Mouse (Mus musculus) E14TG2a.4 (cell line): ENCODE results near the gene Per3.
"Not testable (repeated sequence)": the region's sequence is repeated elsewhere in the genome, so short reads cannot be mapped to it uniquely, and the experiment has no call there.

ENCODE experiments used
- H3K27me3 ChIP-seq: 2 replicates; pipeline ENCODE4 v1.6.1; 2014; ENCODE audit warnings: low read length, control low read depth; ENCODE audit not compliant: insufficient read depth
- H3K36me3 ChIP-seq: 2 replicates; pipeline ENCODE4 v1.6.1; 2014; ENCODE audit warnings: low read length, control low read depth; ENCODE audit not compliant: insufficient read depth
- H3K4me1 ChIP-seq: replicated peaks from 2 replicates; pipeline ENCODE4 v1.6.1; 2014; ENCODE audit warnings: low read depth, low read length, control low read depth
- H3K4me3 ChIP-seq: replicated peaks from 2 replicates; pipeline ENCODE4 v1.5.1; 2014; ENCODE audit warnings: mild to moderate bottlenecking, low read length
- H3K9me3 ChIP-seq: 2 replicates; pipeline ENCODE4 v1.6.1; 2014; ENCODE audit warnings: low read length, control low read depth
- CTCF ChIP-seq: conservative IDR thresholded peaks from 2 replicates; pipeline ENCODE4 v1.5.1; 2014; ENCODE audit warnings: low read length
- NANOG ChIP-seq: IDR thresholded peaks from 2 replicates; pipeline ENCODE4 v1.6.1; 2014; ENCODE audit warnings: borderline replicate concordance, low read length, mixed read lengths
- POU5F1 ChIP-seq: IDR thresholded peaks from 2 replicates; pipeline ENCODE4 v1.6.1; 2014; ENCODE audit warnings: low read length, borderline replicate concordance

The Per3 gene

DNA sequence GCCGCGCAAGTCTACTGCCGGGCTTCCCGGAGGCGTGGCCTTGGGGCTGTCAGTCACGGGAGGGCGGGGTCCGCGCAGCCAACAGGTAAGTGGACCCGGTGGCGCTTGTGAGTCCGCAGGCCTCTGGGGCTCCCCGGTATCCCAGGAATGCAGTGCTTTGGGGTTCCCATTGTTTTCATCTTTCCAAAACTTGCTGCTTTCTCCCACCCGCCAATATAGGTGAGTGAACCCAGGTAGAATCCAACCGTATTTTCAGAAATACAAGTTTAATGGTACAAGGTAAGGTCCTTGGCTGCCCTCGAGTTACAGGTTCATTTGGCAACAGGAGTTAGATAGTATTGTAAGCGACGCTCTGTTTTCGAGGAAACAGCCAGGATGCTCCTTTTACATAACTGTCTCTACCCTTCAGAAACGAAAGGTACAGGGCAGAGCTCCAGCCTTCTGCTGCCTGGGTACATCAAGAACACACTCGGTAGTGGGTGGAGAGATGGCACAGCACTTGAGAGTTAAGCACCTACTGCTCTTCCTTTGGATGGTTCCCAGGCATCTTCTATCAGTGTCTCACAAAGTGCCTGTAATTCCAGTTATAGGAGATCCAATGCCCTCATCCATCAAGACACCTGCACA, 592 bp upstream of the Per3 start:
- no peak for TF ChIP-seq POU5F1
- Histone ChIP-seq H3K36me3 (peaks cover 35% of the 10 kb centered on the region), H3K27me3 (peaks cover 11% of the 10 kb centered on the region), H3K4me3 (peak overlapping the region; percentile 84), H3K4me1 (peaks cover 26% of the 10 kb centered on the region), H3K9me3 (no peaks in the 10 kb centered on the region)

DNA sequence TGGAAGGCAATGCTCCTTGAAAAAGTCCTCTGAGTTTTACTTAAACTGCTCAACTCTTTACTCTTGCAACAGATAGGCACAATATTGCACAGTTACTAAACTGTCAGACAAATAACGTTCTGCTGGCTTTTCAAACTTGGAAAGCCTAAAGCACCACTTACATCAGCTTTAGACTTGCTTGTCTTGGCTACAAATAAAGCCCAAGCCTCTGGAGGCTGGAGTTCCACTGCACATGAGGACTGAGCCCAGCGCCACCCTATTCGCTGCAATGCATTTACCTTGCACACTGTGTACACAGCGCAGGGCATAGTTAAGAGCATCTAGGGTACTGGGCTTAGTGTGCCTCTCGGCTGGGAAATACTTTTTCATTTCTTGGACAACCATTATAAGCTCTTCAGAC, 1.2 kb downstream of the Per3 start:
- H3K9me3 ChIP-seq = no peaks in the 10 kb centered on the region
- H3K4me1 ChIP-seq = peaks cover 26% of the 10 kb centered on the region
- peaks cover 21% of the 10 kb centered on the region for H3K36me3 ChIP-seq
- no peak overlapping the region for H3K4me3 ChIP-seq
- peaks cover 11% of the 10 kb centered on the region for H3K27me3 ChIP-seq
- TF ChIP-seq NANOG (no peak), POU5F1 (no peak), CTCF (no peak)

DNA sequence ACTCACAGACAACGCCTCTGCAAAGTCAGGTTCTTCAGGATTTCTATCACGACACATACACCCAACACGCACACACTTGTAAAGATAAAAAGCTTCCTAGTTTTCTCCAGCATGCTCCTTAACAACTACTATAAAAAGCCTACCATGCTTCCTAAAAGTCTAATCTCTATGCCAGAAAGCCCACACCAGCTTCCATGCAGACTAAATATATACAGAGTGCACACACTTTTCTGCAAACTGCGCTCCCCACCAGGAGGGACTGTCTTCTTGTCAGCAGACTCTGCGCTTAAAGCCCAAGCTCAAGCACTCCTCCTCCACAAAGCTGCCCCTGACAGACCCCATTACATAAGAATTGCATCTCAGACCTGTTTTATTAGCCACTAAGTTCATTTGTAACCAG, 3.0 kb downstream of the Per3 start:
- peaks cover 11% of the 10 kb centered on the region for H3K27me3 ChIP-seq
- peaks cover 9% of the 10 kb centered on the region; the same call in 1 of the 2 replicates for H3K36me3 ChIP-seq
- TF ChIP-seq NANOG = peak; percentile 42; the same call in 1 of the 2 replicates
- no peak for TF ChIP-seq POU5F1
- TF ChIP-seq CTCF = no peak
- no peaks in the 10 kb centered on the region for H3K9me3 ChIP-seq
- no peak overlapping the region for H3K4me3 ChIP-seq
- H3K4me1 ChIP-seq = peaks cover 32% of the 10 kb centered on the region

DNA sequence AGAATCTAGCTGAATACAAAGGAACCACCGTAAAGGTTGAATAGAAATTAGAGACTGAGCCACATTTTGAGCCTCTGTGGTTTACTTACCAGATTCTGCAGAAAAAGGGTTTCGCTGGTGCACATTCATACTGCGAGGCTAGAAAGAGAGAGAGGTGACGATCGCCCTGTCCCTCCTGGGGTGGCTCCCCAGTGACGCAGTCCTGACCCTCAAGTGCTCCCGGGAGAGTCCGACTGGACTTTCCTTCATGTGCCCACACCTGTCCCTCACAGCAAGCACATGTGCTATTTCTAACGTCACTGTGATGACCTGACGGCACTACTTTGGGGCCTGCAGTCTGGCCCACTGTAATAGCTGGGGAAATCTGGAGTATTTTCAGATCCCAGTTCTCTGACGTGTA, 6.7 kb downstream of the Per3 start:
- H3K4me1 ChIP-seq = peaks cover 19% of the 10 kb centered on the region
- TF ChIP-seq NANOG = no peak
- no peak for TF ChIP-seq POU5F1
- TF ChIP-seq CTCF = no peak
- peaks cover 15% of the 10 kb centered on the region for H3K36me3 ChIP-seq
- H3K9me3 ChIP-seq = no peaks in the 10 kb centered on the region
- no peak overlapping the region for H3K4me3 ChIP-seq
- no peaks in the 10 kb centered on the region for H3K27me3 ChIP-seq

DNA sequence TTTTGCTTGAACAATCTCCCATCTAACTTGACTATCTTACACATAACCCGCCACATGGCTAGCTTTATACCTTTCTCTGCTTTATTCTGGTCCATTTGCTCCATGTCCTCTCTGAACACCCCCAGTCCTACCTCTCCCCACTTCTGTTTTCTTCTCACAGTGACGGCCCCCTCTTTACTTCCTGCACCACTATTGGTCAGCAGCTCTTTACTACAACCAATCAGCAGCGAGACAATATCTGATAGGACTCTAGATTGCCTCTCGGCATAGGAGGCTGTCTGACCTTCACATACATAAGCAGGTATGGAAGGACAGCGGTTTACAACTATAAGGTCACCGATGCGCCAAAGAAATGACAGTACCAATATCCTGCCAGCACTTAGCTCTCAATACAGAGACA, 7.9 kb downstream of the Per3 start:
- TF ChIP-seq NANOG = no peak; the same call in 1 of the 2 replicates
- no peak for TF ChIP-seq CTCF
- TF ChIP-seq POU5F1 = no peak
- Histone ChIP-seq H3K4me3 (no peak overlapping the region), H3K9me3 (no peaks in the 10 kb centered on the region), H3K36me3 (peaks cover 15% of the 10 kb centered on the region), H3K4me1 (peaks cover 13% of the 10 kb centered on the region), H3K27me3 (no peaks in the 10 kb centered on the region)

DNA sequence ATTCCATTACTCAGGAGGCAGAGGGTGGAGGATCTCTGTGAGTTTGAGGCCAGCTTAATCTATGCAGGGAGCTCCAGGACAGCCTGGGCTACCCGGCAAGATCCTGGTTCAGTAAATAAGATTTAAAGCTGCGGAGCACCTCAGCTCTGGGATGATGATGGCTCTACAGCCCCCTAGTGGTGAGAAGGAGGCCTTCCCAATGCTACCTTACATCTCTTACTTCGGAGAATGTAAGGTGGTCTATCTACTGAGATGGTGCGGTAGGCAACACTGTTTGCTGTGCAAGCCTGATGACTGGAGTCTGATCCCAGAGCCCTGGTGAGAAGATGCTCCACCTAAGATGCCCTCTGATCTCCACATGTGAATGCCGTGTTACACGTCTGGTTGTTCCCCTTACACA, 17.5 kb downstream of the Per3 start:
- no peaks in the 10 kb centered on the region for H3K9me3 ChIP-seq
- H3K27me3 ChIP-seq = no peaks in the 10 kb centered on the region
- TF ChIP-seq CTCF (peak; percentile 74), POU5F1 (no peak)
- no peak overlapping the region for H3K4me3 ChIP-seq
- H3K36me3 ChIP-seq = peaks cover 42% of the 10 kb centered on the region
- no peaks in the 10 kb centered on the region for H3K4me1 ChIP-seq

DNA sequence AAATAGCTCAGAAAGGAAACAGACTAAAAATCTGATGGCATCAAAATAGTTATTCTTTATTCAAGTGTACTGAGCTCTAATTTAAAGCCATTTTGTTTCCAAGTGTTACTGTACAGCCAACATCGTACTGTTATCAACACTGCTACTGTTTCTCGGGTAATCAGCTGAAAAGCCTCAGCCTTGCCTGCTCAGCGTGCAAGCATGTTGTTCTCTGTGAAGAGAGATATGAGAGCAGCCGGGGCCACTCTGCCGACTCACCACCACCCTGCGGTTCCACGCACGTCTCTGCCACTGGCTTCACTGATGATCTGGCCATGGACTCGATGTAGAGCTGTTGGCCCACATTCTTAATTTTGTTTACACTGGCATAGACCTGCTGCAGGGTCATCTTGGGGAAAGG, 20.3 kb downstream of the Per3 start:
- H3K4me1 ChIP-seq = no peaks in the 10 kb centered on the region
- no peaks in the 10 kb centered on the region for H3K27me3 ChIP-seq
- H3K36me3 ChIP-seq = peaks cover 49% of the 10 kb centered on the region
- H3K4me3 ChIP-seq = no peak overlapping the region
- no peaks in the 10 kb centered on the region for H3K9me3 ChIP-seq
- no peak for TF ChIP-seq CTCF
- no peak for TF ChIP-seq POU5F1
- no peak for TF ChIP-seq NANOG

DNA sequence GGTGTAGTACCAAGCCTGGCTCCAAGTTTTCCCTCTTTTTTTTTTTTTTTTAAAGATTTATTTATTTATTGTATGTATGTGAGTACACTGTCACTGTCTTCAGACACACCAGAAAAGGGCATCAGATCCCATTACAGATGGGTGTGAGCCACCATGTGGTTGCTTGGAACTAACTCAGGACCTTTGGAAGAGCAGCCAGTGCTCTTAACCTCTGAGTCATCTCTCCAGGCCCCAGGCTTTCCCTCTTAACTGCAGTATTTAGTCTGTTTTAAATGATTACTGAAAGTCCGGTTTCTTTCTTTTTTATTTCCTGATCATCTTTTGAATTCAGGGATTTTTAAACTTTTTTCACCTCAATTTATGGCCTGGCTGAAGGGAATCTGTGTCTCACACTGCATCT, 27.1 kb downstream of the Per3 start:
- not testable (repeated sequence) for H3K4me1 ChIP-seq, H3K27me3 ChIP-seq, H3K4me3 ChIP-seq, H3K9me3 ChIP-seq
- H3K36me3 ChIP-seq = peaks cover 36% of the 10 kb centered on the region

DNA sequence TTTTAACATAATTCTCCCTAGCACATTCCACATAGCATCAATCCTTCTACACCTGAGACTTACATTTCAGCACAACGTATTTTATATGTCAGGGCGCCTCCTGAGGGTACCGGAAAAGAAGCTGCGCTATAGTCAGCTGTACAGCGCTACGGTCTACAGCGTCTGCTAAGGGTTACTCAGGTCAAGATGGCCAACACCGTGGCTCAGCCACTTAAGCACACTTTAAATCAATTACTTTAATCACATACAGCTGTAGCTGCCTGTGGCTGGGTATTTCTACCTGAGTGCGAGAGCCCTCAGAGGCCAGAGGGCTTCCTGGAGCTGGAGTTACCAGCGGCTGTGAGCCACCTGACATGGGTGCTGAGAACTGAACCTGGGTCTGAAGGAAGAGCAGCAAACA, 28.5 kb downstream of the Per3 start:
- TF ChIP-seq POU5F1 (no peak), NANOG (no peak), CTCF (no peak)
- Histone ChIP-seq H3K9me3 (no peaks in the 10 kb centered on the region), H3K27me3 (peaks cover 2% of the 10 kb centered on the region; the same call in 1 of the 2 replicates), H3K4me3 (no peak overlapping the region), H3K36me3 (peaks cover 26% of the 10 kb centered on the region), H3K4me1 (peaks cover 11% of the 10 kb centered on the region)
